Mouse (Mus musculus) urinary bladder, postnatal 4 days (tissue): ENCODE results near the gene Serinc4.
A peak's percentile ranks its signal among the peaks of the same experiment; 100 is the strongest.

Source experiments
- DNase-seq, 2 experiments: peaks; one replicate each; pipeline ENCODE4 v3.0.0; 2021 to 2022; ENCODE audit warnings: low spot score in 2 of 2

Serinc4 gene

GRCm38 (mm10) chr2:121396624-121397023 is 60.0 kb downstream of the Serinc4 start:
- DNase-seq, result peak; percentile 42 to 83
